Mouse (Mus musculus) neural tube, embryonic 12.5 days (tissue): ENCODE measurements around the gene Tctn1. TPM values are rescaled to one million over a fixed set of nuclear protein-coding genes. Genes with fewer than 3 reads are reported as not detected.

ENCODE experiments used
- ATAC-seq: fragments of 200-750 bp; cut with Nextera tagmentation; 2 replicates; pipeline ENCODE4 v1.8.0; 2017; ENCODE audit warnings: low read depth, mild to moderate bottlenecking, moderate TSS enrichment, moderate library complexity; ENCODE audit not compliant: low FRiP score
- H3K27ac ChIP-seq: fragments of 300-500 bp; sonication (generic); 2 replicates; pipeline ENCODE4 v1.5.1; 2016
- H3K27me3 ChIP-seq: fragments of 300-500 bp; sonication (generic); replicated peaks from 2 replicates; pipeline ENCODE4 v1.6.1; 2016; ENCODE audit warnings: mild to moderate bottlenecking
- H3K36me3 ChIP-seq: fragments of 300-500 bp; sonication (generic); 2 replicates; pipeline ENCODE4 v1.6.1; 2016; ENCODE audit warnings: mild to moderate bottlenecking
- H3K4me1 ChIP-seq: fragments of 300-500 bp; sonication (generic); 2 replicates; pipeline ENCODE4 v1.6.1; 2016
- H3K4me2 ChIP-seq: fragments of 300-500 bp; sonication (generic); replicated peaks from 2 replicates; pipeline ENCODE4 v1.6.1; 2016; ENCODE audit warnings: mild to moderate bottlenecking
- H3K4me3 ChIP-seq: fragments of 300-500 bp; sonication (generic); 2 replicates; pipeline ENCODE4 v1.5.1; 2016
- H3K9ac ChIP-seq: fragments of 300-500 bp; sonication (generic); 2 replicates; pipeline ENCODE4 v1.6.1; 2016; ENCODE audit warnings: mild to moderate bottlenecking
- H3K9me3 ChIP-seq: fragments of 300-500 bp; sonication (generic); 2 replicates; pipeline ENCODE4 v1.6.1; 2016; ENCODE audit warnings: mild to moderate bottlenecking
- WGBS: fragments of 180-500 bp; shearing (Covaris S2); methylation state at CpG from one replicate; pipeline ENCODE4 v1.1.7; 2016; 5-methylcytosine and 5-hydroxymethylcytosine counted together
- polyA plus RNA-seq: library from polyadenylated mRNA; unstranded; fragments of >200 nt; fragmentation: Nextera tagmentation; extraction: Ambion mirVana; gene quantifications from 2 replicates; pipeline ENCODE4 v1.2.1, GENCODE M21; 2016

Gene Tctn1
- polyA plus RNA-seq, 1 experiment from 2014 or later, result 4.6 TPM

- 97% methylated on average over 1 of the region's 1 CpGs for WGBS
- Histone ChIP-seq H3K27ac (no peak overlapping the region), H3K9me3 (no peaks in the 10 kb centered on the region), H3K9ac (no peak overlapping the region), H3K4me2 (no peak overlapping the region), H3K4me3 (no peak overlapping the region), H3K36me3 (peaks cover 35% of the 10 kb centered on the region), H3K4me1 (no peaks in the 10 kb centered on the region), H3K27me3 (no peaks in the 10 kb centered on the region)
- no peak for ATAC-seq
Measured at GRCm38 (mm10) chr5:122240989-122241388, 23.3 kb downstream of the Tctn1 start.

GRCm38 (mm10) chr5:122240521-122240920, 23.7 kb downstream of the Tctn1 start:
- Histone ChIP-seq H3K4me2 (no peak overlapping the region), H3K27ac (no peak overlapping the region), H3K27me3 (no peaks in the 10 kb centered on the region), H3K9ac (no peak overlapping the region), H3K36me3 (peaks cover 31% of the 10 kb centered on the region), H3K9me3 (no peaks in the 10 kb centered on the region), H3K4me3 (no peak overlapping the region), H3K4me1 (no peaks in the 10 kb centered on the region)
- 90% methylated on average over 11 of the region's 11 CpGs for WGBS
- ATAC-seq, result no peak

- WGBS, result 88% methylated on average over 7 of the region's 7 CpGs
- Histone ChIP-seq H3K27me3 (no peaks in the 10 kb centered on the region), H3K4me3 (no peak overlapping the region), H3K36me3 (peaks cover 26% of the 10 kb centered on the region), H3K4me2 (no peak overlapping the region), H3K4me1 (no peaks in the 10 kb centered on the region), H3K9ac (no peak overlapping the region), H3K27ac (no peak overlapping the region), H3K9me3 (no peaks in the 10 kb centered on the region)
- no peak for ATAC-seq
Measured at GRCm38 (mm10) chr5:122239618-122240017, 24.6 kb downstream of the Tctn1 start.

- H3K4me2 ChIP-seq, result no peak overlapping the region
- no peaks in the 10 kb centered on the region for H3K9me3 ChIP-seq
- no peak overlapping the region for H3K9ac ChIP-seq
- WGBS, result 79% methylated on average over 5 of the region's 5 CpGs
- ATAC-seq, result no peak
- no peak overlapping the region for H3K27ac ChIP-seq
- H3K36me3 ChIP-seq, result peaks cover 19% of the 10 kb centered on the region
- H3K27me3 ChIP-seq, result no peaks in the 10 kb centered on the region
- no peak overlapping the region for H3K4me3 ChIP-seq
- no peaks in the 10 kb centered on the region for H3K4me1 ChIP-seq
Measured at GRCm38 (mm10) chr5:122237200-122237599, 27.1 kb downstream of the Tctn1 start.

GRCm38 (mm10) chr5:122235196-122235836, 28.9 kb downstream of the Tctn1 start:
- no peaks in the 10 kb centered on the region for H3K9me3 ChIP-seq
- H3K27me3 ChIP-seq, result no peaks in the 10 kb centered on the region
- no peak overlapping the region for H3K9ac ChIP-seq
- no peak overlapping the region for H3K4me3 ChIP-seq
- peaks cover under 1% of the 10 kb centered on the region; the same call in 1 of the 2 replicates for H3K36me3 ChIP-seq
- no peaks in the 10 kb centered on the region for H3K4me1 ChIP-seq
- 72% methylated on average over 9 of the region's 9 CpGs for WGBS
- no peak overlapping the region for H3K27ac ChIP-seq
- no peak overlapping the region for H3K4me2 ChIP-seq
- ATAC-seq, result no peak

- no peaks in the 10 kb centered on the region for H3K9me3 ChIP-seq
- no peak overlapping the region for H3K4me2 ChIP-seq
- no peak overlapping the region for H3K4me3 ChIP-seq
- H3K27ac ChIP-seq, result no peak overlapping the region
- H3K9ac ChIP-seq, result no peak overlapping the region
- H3K27me3 ChIP-seq, result no peaks in the 10 kb centered on the region
- WGBS, result 87% methylated on average over 9 of the region's 9 CpGs
- H3K4me1 ChIP-seq, result no peaks in the 10 kb centered on the region
- no peak for ATAC-seq
- no peaks in the 10 kb centered on the region for H3K36me3 ChIP-seq
Measured at GRCm38 (mm10) chr5:122234319-122235195, 29.7 kb downstream of the Tctn1 start.

GRCm38 (mm10) chr5:122233695-122234094, 30.6 kb downstream of the Tctn1 start:
- Histone ChIP-seq H3K9me3 (no peaks in the 10 kb centered on the region), H3K4me3 (no peak overlapping the region), H3K4me1 (no peaks in the 10 kb centered on the region), H3K36me3 (no peaks in the 10 kb centered on the region), H3K27me3 (no peaks in the 10 kb centered on the region), H3K9ac (no peak overlapping the region), H3K27ac (no peak overlapping the region), H3K4me2 (no peak overlapping the region)
- 84% methylated on average over 12 of the region's 12 CpGs for WGBS
- ATAC-seq, result no peak

- Histone ChIP-seq H3K4me3 (no peak overlapping the region), H3K36me3 (no peaks in the 10 kb centered on the region), H3K27me3 (no peaks in the 10 kb centered on the region), H3K4me1 (no peaks in the 10 kb centered on the region), H3K9me3 (peaks cover 2% of the 10 kb centered on the region; the same call in 1 of the 2 replicates), H3K27ac (no peak overlapping the region), H3K4me2 (no peak overlapping the region), H3K9ac (no peak overlapping the region)
- ATAC-seq, result no peak
- WGBS, result 89% methylated on average over 14 of the region's 14 CpGs
Measured at GRCm38 (mm10) chr5:122233077-122233581, 31.1 kb downstream of the Tctn1 start.

- H3K4me1 ChIP-seq, result no peaks in the 10 kb centered on the region
- 85% methylated on average over 5 of the region's 5 CpGs for WGBS
- H3K36me3 ChIP-seq, result no peaks in the 10 kb centered on the region
- H3K4me2 ChIP-seq, result no peak overlapping the region
- H3K9me3 ChIP-seq, result peaks cover 6% of the 10 kb centered on the region; the same call in 1 of the 2 replicates
- H3K27ac ChIP-seq, result no peak overlapping the region
- ATAC-seq, result no peak
- H3K9ac ChIP-seq, result no peak overlapping the region
- H3K27me3 ChIP-seq, result no peaks in the 10 kb centered on the region
- H3K4me3 ChIP-seq, result no peak overlapping the region
Measured at GRCm38 (mm10) chr5:122232004-122232403, 32.3 kb downstream of the Tctn1 start.

GRCm38 (mm10) chr5:122231431-122231830, 32.8 kb downstream of the Tctn1 start:
- Histone ChIP-seq H3K36me3 (no peaks in the 10 kb centered on the region), H3K4me1 (no peaks in the 10 kb centered on the region), H3K4me2 (no peak overlapping the region), H3K9me3 (peaks cover 6% of the 10 kb centered on the region; the same call in 1 of the 2 replicates), H3K27me3 (no peaks in the 10 kb centered on the region), H3K9ac (no peak overlapping the region), H3K27ac (no peak overlapping the region), H3K4me3 (no peak overlapping the region)
- ATAC-seq, result no peak
- 81% methylated on average over 6 of the region's 6 CpGs for WGBS

- 91% methylated on average over 4 of the region's 4 CpGs for WGBS
- no peaks in the 10 kb centered on the region for H3K36me3 ChIP-seq
- H3K4me3 ChIP-seq, result no peak overlapping the region
- no peaks in the 10 kb centered on the region for H3K27me3 ChIP-seq
- H3K9ac ChIP-seq, result 0 out of 2 replicates have a peak overlapping the region, but pooled peaks have one; percentile 17
- no peak for ATAC-seq
- no peaks in the 10 kb centered on the region for H3K4me1 ChIP-seq
- no peak overlapping the region for H3K27ac ChIP-seq
- H3K9me3 ChIP-seq, result peaks cover 6% of the 10 kb centered on the region; the same call in 1 of the 2 replicates
- H3K4me2 ChIP-seq, result no peak overlapping the region
Measured at GRCm38 (mm10) chr5:122230816-122231215, 33.4 kb downstream of the Tctn1 start.

- Histone ChIP-seq H3K27me3 (no peaks in the 10 kb centered on the region), H3K4me2 (no peak overlapping the region), H3K36me3 (no peaks in the 10 kb centered on the region), H3K4me1 (no peaks in the 10 kb centered on the region), H3K27ac (no peak overlapping the region), H3K9me3 (peaks cover 6% of the 10 kb centered on the region; the same call in 1 of the 2 replicates), H3K4me3 (no peak overlapping the region), H3K9ac (no peak overlapping the region)
- no peak for ATAC-seq
- 73% methylated on average over 4 of the region's 4 CpGs for WGBS
Measured at GRCm38 (mm10) chr5:122228772-122229171, 35.5 kb downstream of the Tctn1 start.
